Mouse (Mus musculus): ENCODE data around the gene Fra10ac1. TPM values are rescaled to one million over a fixed set of nuclear protein-coding genes. Genes with fewer than 3 reads are reported as not detected.

Gene Fra10ac1
- polyA plus RNA-seq, 1 experiment = 7.1 TPM

DNA sequence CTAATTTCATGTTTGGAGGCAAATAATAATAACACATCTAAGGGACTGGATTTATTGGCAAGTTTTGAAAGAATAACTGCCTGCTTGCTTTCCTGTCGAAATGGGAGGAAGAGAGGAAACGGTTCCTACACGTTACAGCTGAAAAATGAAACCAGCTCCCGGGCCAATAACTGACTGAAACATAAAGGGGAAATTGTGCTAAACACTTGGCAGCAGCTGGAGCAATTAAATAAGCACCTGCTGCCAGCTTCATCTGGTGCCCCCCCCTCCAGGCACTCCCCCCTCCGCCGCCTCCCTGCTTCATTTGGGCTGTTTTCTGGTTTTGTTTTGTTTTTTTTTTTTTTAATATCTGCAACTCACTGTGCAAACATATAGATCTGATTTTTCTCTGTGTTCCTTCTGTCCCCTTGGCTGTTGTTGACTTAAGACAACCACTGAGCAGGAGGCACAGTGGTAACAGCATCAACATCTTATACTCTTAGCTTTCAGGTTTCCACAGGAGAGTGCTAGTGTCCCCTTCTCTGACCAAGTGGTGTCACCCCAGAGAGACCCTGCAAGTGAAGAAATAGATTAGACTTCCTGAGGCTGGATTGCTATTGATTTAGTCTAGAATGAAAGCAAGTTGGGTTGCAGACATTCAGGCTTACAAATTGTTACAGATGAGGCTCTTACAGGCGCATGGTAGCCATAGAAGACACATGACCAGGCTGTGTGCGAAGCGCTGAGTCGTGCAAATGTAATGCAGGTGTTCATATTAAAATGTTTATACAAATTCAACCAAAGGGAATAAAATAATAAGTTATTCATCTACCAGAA, 21.6 kb upstream of the Fra10ac1 start:
- no peak overlapping the region for H3K4me3 ChIP-seq (ENCODE audit: control insufficient read depth, low read depth, low read length)
- TF ChIP-seq POLR2A (IDR thresholded peaks at IDR 0.05; ENCODE audit: control insufficient read depth, low read depth, low read length) = no peak
- no peak for TF ChIP-seq CTCF (IDR thresholded peaks at IDR 0.05; ENCODE audit: control insufficient read depth, insufficient read depth, insufficient replicate concordance, low read depth, low read length)
- H3K4me1 ChIP-seq (ENCODE audit: control insufficient read depth, insufficient read depth, low read length) = no peaks in the 10 kb centered on the region
- H3K27me3 ChIP-seq (ENCODE audit: control insufficient read depth, insufficient read depth, low read length) = no peaks in the 10 kb centered on the region
- no peaks in the 10 kb centered on the region for H3K36me3 ChIP-seq (ENCODE audit: control insufficient read depth, insufficient read depth, low read length)
- no peak overlapping the region for H3K27ac ChIP-seq (ENCODE audit: control insufficient read depth, insufficient read depth, low read depth, low read length)

GRCm38 (mm10) chr19:38244748-38245147, 20.8 kb upstream of the Fra10ac1 start:
- H3K36me3 ChIP-seq (ENCODE audit: control insufficient read depth, insufficient read depth, low read length) = no peaks in the 10 kb centered on the region
- no peaks in the 10 kb centered on the region for H3K27me3 ChIP-seq (ENCODE audit: control insufficient read depth, insufficient read depth, low read length)
- no peak overlapping the region for H3K27ac ChIP-seq (ENCODE audit: control insufficient read depth, insufficient read depth, low read depth, low read length)
- no peaks in the 10 kb centered on the region for H3K4me1 ChIP-seq (ENCODE audit: control insufficient read depth, insufficient read depth, low read length)
- H3K4me3 ChIP-seq (ENCODE audit: control insufficient read depth, low read depth, low read length) = no peak overlapping the region
- TF ChIP-seq CTCF (IDR thresholded peaks at IDR 0.05; ENCODE audit: control insufficient read depth, insufficient read depth, insufficient replicate concordance, low read depth, low read length) = no peak
- TF ChIP-seq POLR2A (IDR thresholded peaks at IDR 0.05; ENCODE audit: control insufficient read depth, low read depth, low read length) = no peak

GRCm38 (mm10) chr19:38242314-38242852, 18.4 kb upstream of the Fra10ac1 start:
- Histone ChIP-seq H3K27ac (ENCODE audit: control insufficient read depth, insufficient read depth, low read depth, low read length) (no peak overlapping the region), H3K27me3 (ENCODE audit: control insufficient read depth, insufficient read depth, low read length) (no peaks in the 10 kb centered on the region), H3K4me3 (ENCODE audit: control insufficient read depth, low read depth, low read length) (no peak overlapping the region), H3K4me1 (ENCODE audit: control insufficient read depth, insufficient read depth, low read length) (peaks cover 6% of the 10 kb centered on the region), H3K36me3 (ENCODE audit: control insufficient read depth, insufficient read depth, low read length) (no peaks in the 10 kb centered on the region)
- no peak for TF ChIP-seq CTCF (IDR thresholded peaks at IDR 0.05; ENCODE audit: control insufficient read depth, insufficient read depth, insufficient replicate concordance, low read depth, low read length)
- no peak for TF ChIP-seq POLR2A (IDR thresholded peaks at IDR 0.05; ENCODE audit: control insufficient read depth, low read depth, low read length)

- H3K4me1 ChIP-seq (ENCODE audit: control insufficient read depth, insufficient read depth, low read length) = peaks cover 6% of the 10 kb centered on the region
- H3K36me3 ChIP-seq (ENCODE audit: control insufficient read depth, insufficient read depth, low read length) = no peaks in the 10 kb centered on the region
- peak overlapping the region; percentile 77 for H3K4me3 ChIP-seq (ENCODE audit: control insufficient read depth, low read depth, low read length)
- H3K27ac ChIP-seq (ENCODE audit: control insufficient read depth, insufficient read depth, low read depth, low read length) = no peak overlapping the region
- no peaks in the 10 kb centered on the region for H3K27me3 ChIP-seq (ENCODE audit: control insufficient read depth, insufficient read depth, low read length)
- TF ChIP-seq CTCF (IDR thresholded peaks at IDR 0.05; ENCODE audit: control insufficient read depth, insufficient read depth, insufficient replicate concordance, low read depth, low read length) (no peak), POLR2A (IDR thresholded peaks at IDR 0.05; ENCODE audit: control insufficient read depth, low read depth, low read length) (peak; percentile 27; the same call in 1 of the 2 replicates)
Observed at GRCm38 (mm10) chr19:38238213-38238951, 14.4 kb upstream of the Fra10ac1 start.

DNA sequence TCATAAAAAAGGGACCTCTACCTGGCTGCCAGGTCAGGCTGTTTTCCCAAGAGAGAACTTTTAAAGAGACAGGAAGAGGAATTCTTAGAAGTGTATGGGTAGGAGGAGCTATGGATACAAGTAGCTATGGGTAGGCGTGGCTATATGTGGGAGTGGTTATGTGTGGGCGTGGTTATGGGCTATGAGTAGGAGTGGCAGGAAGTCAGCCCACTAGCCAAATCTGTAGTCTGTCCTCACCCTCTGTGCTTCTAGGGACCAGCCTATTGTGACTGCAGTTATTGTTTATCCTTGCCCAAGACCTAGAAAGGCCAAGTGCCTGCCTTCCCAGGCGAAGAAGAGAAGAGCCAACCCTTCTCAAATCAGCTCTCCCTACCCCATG, 13.9 kb upstream of the Fra10ac1 start:
- H3K36me3 ChIP-seq (ENCODE audit: control insufficient read depth, insufficient read depth, low read length) = no peaks in the 10 kb centered on the region
- H3K27ac ChIP-seq (ENCODE audit: control insufficient read depth, insufficient read depth, low read depth, low read length) = no peak overlapping the region
- peak overlapping the region; percentile 77 for H3K4me3 ChIP-seq (ENCODE audit: control insufficient read depth, low read depth, low read length)

GRCm38 (mm10) chr19:38236526-38236925, 12.6 kb upstream of the Fra10ac1 start:
- Histone ChIP-seq H3K4me3 (ENCODE audit: control insufficient read depth, low read depth, low read length) (peak overlapping the region; percentile 61), H3K27ac (ENCODE audit: control insufficient read depth, insufficient read depth, low read depth, low read length) (no peak overlapping the region), H3K4me1 (ENCODE audit: control insufficient read depth, insufficient read depth, low read length) (peaks cover 6% of the 10 kb centered on the region), H3K27me3 (ENCODE audit: control insufficient read depth, insufficient read depth, low read length) (no peaks in the 10 kb centered on the region), H3K36me3 (ENCODE audit: control insufficient read depth, insufficient read depth, low read length) (no peaks in the 10 kb centered on the region)
- TF ChIP-seq POLR2A (IDR thresholded peaks at IDR 0.05; ENCODE audit: control insufficient read depth, low read depth, low read length) = no peak
- TF ChIP-seq CTCF (IDR thresholded peaks at IDR 0.05; ENCODE audit: control insufficient read depth, insufficient read depth, insufficient replicate concordance, low read depth, low read length) = no peak

More for the DNA sequence above, 13.9 kb upstream of the Fra10ac1 start:
- H3K27me3 ChIP-seq (ENCODE audit: control insufficient read depth, insufficient read depth, low read length) = no peaks in the 10 kb centered on the region
- peaks cover 6% of the 10 kb centered on the region for H3K4me1 ChIP-seq (ENCODE audit: control insufficient read depth, insufficient read depth, low read length)
- TF ChIP-seq POLR2A (IDR thresholded peaks at IDR 0.05; ENCODE audit: control insufficient read depth, low read depth, low read length) (no peak), CTCF (IDR thresholded peaks at IDR 0.05; ENCODE audit: control insufficient read depth, insufficient read depth, insufficient replicate concordance, low read depth, low read length) (no peak)

- Histone ChIP-seq H3K36me3 (ENCODE audit: control insufficient read depth, insufficient read depth, low read length) (no peaks in the 10 kb centered on the region), H3K27ac (ENCODE audit: control insufficient read depth, insufficient read depth, low read depth, low read length) (no peak overlapping the region)
- TF ChIP-seq CTCF (IDR thresholded peaks at IDR 0.05; ENCODE audit: control insufficient read depth, insufficient read depth, insufficient replicate concordance, low read depth, low read length) = no peak
- no peak for TF ChIP-seq POLR2A (IDR thresholded peaks at IDR 0.05; ENCODE audit: control insufficient read depth, low read depth, low read length)
Observed at GRCm38 (mm10) chr19:38232516-38232915, 8.6 kb upstream of the Fra10ac1 start.

More at GRCm38 (mm10) chr19:38232516-38232915, 8.6 kb upstream of the Fra10ac1 start:
- Histone ChIP-seq H3K4me3 (ENCODE audit: control insufficient read depth, low read depth, low read length) (no peak overlapping the region), H3K4me1 (ENCODE audit: control insufficient read depth, insufficient read depth, low read length) (no peaks in the 10 kb centered on the region; the same call in 1 of the 2 replicates), H3K27me3 (ENCODE audit: control insufficient read depth, insufficient read depth, low read length) (no peaks in the 10 kb centered on the region)
